Mouse (Mus musculus) CD4-positive, CD25-positive, alpha-beta regulatory T cell (primary cell): ENCODE measurements around the gene Mfrp. TPM values are rescaled to one million over a fixed set of nuclear protein-coding genes. Genes with fewer than 3 reads are reported as not detected.

Experiments used
- polyA plus RNA-seq: library from polyadenylated mRNA; unstranded; fragments of 100-300 nt; shearing (Covaris generic); gene quantifications from one replicate; pipeline ENCODE4 v1.2.1, GENCODE M21; 2017

Mfrp gene
- not detected for polyA plus RNA-seq

DNA sequence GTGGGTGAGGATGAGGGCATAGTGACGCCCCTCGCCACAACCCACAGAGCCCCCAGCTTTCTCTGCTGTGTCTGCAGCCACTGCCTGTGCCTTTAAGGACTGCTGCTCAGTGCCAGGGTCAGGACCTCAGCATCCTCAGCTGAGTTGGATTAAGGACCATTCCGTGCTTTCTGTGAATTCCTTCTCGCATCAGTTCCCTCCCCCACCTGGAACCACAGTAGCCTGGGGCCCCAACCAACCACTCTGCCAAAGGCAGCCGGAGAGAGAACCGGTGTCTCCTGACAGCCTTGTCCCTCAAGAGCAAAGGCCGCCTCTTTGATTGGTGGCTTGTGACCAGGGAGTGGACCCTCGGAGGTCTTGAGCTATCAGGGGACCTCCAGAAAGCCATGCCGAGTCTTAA is at the start of gene Mfrp:
Gene Mfrp, plus strand, starts transcription at position 240 of the 400 bp plus-strand sequence.

DNA sequence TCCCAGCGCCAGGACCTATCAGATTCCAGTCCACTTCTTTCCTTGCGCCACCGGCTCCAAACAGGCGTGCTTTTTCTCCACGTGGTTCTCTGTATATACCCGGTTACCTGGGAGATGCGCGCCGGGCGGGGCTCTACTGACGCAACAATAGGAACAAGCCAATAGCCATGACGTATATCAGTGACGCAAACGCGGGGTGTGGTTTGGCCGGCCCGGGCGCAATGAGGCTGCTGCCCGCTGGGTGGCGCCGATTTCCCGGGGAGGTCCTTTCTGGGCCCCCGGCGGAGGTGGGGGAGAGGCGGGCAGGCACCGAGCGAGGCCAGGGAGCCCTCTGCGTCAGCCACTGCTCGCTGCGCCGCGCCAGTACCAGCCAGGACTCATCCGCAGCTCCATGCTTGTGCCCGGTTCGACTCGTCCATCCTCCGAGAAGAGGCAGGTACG is 34.7 kb upstream of the Mfrp start, which contains the start of gene Usp2:
Gene Usp2, plus strand, starts transcription at position 237 of the 441 bp plus-strand sequence.

DNA sequence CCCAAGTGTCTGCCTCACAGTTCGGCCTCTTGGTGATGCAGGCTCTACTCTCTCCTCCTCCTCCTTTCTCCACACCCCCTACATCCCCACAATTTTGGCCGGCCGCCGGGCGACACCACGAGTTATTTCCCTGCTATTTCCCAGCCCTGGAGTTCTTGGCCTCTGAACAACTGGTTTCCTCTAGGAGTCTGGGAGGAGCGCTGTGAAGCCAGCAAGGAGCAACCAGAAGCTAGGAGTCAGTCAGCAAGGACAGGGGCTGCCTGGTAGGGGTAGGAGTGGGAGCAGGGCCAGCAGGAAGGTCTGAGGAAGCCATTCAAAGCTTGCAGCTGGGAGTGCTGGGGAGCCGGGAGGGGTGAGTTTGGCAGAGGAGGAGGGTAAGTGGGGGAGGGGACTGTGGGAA is 5.6 kb downstream of the Mfrp start, which contains the start of gene C1qtnf5:
Gene C1qtnf5, plus strand, starts transcription at position 136 of the 400 bp plus-strand sequence.

DNA sequence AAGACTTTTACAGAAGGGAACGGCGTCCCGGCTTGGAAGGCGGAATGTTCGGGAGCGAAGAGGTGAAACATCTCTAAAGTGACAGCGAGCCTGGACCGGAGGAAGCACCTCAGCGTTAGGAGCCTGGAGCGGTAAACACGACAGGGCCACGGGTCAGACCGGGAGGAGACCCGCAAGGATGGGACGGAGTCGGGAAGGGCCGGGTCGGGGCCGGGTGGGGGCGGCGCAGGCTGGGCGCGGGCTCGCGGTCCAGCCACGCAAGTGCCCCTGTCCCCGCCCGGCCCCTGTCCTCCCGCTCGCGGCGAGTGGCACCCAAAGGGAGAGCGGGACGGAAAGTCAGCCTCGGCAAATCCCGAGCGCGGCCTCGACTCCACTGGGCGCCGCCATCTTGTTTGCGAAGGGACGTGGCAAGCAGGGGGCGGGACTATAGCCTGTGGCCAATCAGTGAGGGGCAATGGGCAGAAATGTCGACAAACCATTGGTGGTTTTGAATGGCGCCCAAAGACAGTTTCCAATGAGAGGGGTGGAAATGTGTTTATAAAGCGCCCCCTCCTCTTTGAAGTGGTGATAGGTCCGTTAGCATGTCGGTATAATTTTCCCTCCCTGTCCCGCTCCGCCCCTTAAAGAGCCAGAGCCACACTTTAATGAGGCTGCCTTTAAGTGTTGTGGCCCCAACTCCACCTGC is 11.7 kb downstream of the Mfrp start, which contains the start of the genes Gm49380 and Rnf26:
Gene Gm49380, minus strand, starts transcription at position 396 of the 685 bp plus-strand sequence.
Gene Rnf26, minus strand, starts transcription at position 413 of the 685 bp plus-strand sequence.

GRCm38 (mm10) chr9:44134101-44134850 is 32.7 kb downstream of the Mfrp start, which contains the start of gene Mcam:
Mcam (plus strand) TSS chr9:44134469.

Other genes starting within 250 kb of the Mfrp start
- 116 TPM for gene Thy1, start 58.3 kb upstream of the Mfrp start, polyA plus RNA-seq
- 5.4 TPM for gene Usp2, start 34.7 kb upstream of the Mfrp start, polyA plus RNA-seq
- not detected for gene C1qtnf5, start 5.5 kb downstream of the Mfrp start, polyA plus RNA-seq
- gene Gm49380, start 11.8 kb downstream of the Mfrp start, polyA plus RNA-seq, result 0.08 TPM
- 30.0 TPM for gene Rnf26, start 11.8 kb downstream of the Mfrp start, polyA plus RNA-seq
- gene Mcam, start 32.7 kb downstream of the Mfrp start, polyA plus RNA-seq, result 0.35 TPM
- 47.6 TPM for gene Cbl, start 132.3 kb downstream of the Mfrp start, polyA plus RNA-seq
- gene Ccdc153, start 138.9 kb downstream of the Mfrp start, polyA plus RNA-seq, result not detected
- not detected for gene Pdzd3, start 149.7 kb downstream of the Mfrp start, polyA plus RNA-seq
- 11.3 TPM for gene Nlrx1, start 166.9 kb downstream of the Mfrp start, polyA plus RNA-seq
- not detected for gene Abcg4, start 186.9 kb downstream of the Mfrp start, polyA plus RNA-seq
- gene Hinfp, start 203.9 kb downstream of the Mfrp start, polyA plus RNA-seq, result 27.3 TPM
- gene C2cd2l, start 218.6 kb downstream of the Mfrp start, polyA plus RNA-seq, result 17.6 TPM
- gene Dpagt1, start 224.3 kb downstream of the Mfrp start, polyA plus RNA-seq, result 18.8 TPM
- 66.8 TPM for gene H2afx, start 233.0 kb downstream of the Mfrp start, polyA plus RNA-seq
- 37.2 TPM for gene Hmbs, start 242.5 kb downstream of the Mfrp start, polyA plus RNA-seq